Comparison of ENCODE assay signal across 25 mouse cellular contexts in the genomic region with DNA sequence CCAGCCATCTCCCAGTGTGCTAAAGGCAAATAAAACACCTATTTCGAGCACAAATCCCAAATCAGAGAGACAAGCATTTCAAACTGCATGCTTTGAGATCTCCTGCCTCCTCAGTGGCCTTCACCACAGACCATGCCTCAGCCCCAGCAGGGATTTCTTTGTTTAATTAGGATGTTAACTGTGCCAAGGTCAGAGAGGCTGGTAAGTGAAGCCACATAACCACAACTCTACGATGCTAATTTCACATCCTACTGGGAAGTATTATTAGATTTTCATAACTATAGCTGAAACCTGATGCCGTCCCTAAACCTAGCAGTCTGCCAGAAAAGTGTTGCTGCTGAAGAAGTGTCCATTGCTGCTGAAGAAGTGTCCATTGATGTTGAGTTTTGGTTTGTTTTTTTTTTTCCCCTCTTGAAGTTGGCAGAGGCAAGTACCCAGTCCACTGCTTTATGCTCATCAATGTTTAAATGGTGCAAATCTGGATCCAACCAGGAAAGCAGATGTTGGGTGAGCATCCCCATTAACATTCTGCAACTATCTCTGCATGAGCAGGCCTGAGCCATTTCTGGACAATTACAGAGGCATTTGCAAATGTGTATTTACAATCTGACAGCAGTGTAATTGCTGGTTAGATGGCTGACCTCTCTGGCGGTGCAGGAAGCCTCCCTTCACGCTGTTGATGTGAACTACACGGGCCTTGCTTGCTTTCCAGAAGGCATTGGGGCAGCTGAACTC. TPM values are rescaled to one million over a fixed set of nuclear protein-coding genes. Genes with fewer than 3 reads are reported as not detected.
A peak's percentile ranks its signal among the peaks of the same experiment; 100 is the strongest.
DNase-seq lines count a peak whose midpoint lies in the region; ATAC-seq and TF ChIP-seq lines count a peak whose summit lies in the region.
"Had no signal": no experiment of that assay in that cellular context is flagged by ENCODE, and none has a peak within 500 bp of the region (broad histone marks: within the 10 kb centered on the region; RNA-seq: fewer than 3 reads in every experiment).

No protein-coding gene starts in this region.

- 67% methylated on average over 6 of the region's 6 CpGs for WGBS in hindbrain, embryonic 16.5 days
- 68% methylated on average over 6 of the region's 6 CpGs for WGBS in hindbrain, embryonic 13.5 days

- no peak overlapping the region for H3K4me2 ChIP-seq in hindbrain, embryonic 16.5 days (ENCODE audit: low read length)
- H3K4me2 ChIP-seq in hindbrain, embryonic 13.5 days: no peak overlapping the region
- H3K4me2 ChIP-seq: heart, embryonic 13.5 days; kidney, embryonic 15.5 days; limb, embryonic 15.5 days; liver, embryonic 15.5 days; lung, embryonic 14.5 days; midbrain, embryonic 15.5 days had no signal

- no peak for ATAC-seq in hindbrain, embryonic 16.5 days
- no peak for ATAC-seq in hindbrain, embryonic 13.5 days (ENCODE audit: low FRiP score)
- ATAC-seq: forebrain, embryonic 16.5 days; inflammation-experienced regulatory T-cells, adult 6 months; midbrain, embryonic 15.5 days; Patski had no signal

- no peak overlapping the region for H3K4me3 ChIP-seq in hindbrain, embryonic 16.5 days (ENCODE audit: low read length)
- H3K4me3 ChIP-seq in hindbrain, embryonic 13.5 days: no peak overlapping the region
- H3K4me3 ChIP-seq: gastrocnemius, adult 2 months; heart, embryonic 13.5 days; kidney, embryonic 15.5 days; limb, embryonic 15.5 days; liver, embryonic 15.5 days; midbrain, embryonic 15.5 days had no signal

- no peaks in the 10 kb centered on the region for H3K4me1 ChIP-seq in hindbrain, embryonic 16.5 days (ENCODE audit: control insufficient read depth, insufficient read depth, low read depth, low read length)
- 0 out of 2 replicates have a peak, but pooled peaks cover 9% of the 10 kb centered on the region for H3K4me1 ChIP-seq in hindbrain, embryonic 13.5 days (replicated peaks)
- H3K4me1 ChIP-seq: heart, embryonic 13.5 days; kidney, embryonic 15.5 days; liver, embryonic 15.5 days; midbrain, embryonic 15.5 days had no signal

- no peak for TF ChIP-seq POLR2A in brain, embryonic 14.5 days (IDR thresholded peaks at IDR 0.05; ENCODE audit: borderline replicate concordance, extremely low read depth, insufficient read depth, insufficient read length, poor library complexity, severe bottlenecking)

- 0 out of 2 replicates have a peak overlapping the region, but pooled peaks have one; percentile 12 for H3K27ac ChIP-seq in hindbrain, embryonic 16.5 days (ENCODE audit: low read depth, low read length)
- H3K27ac ChIP-seq in hindbrain, embryonic 13.5 days: no peak overlapping the region
- H3K27ac ChIP-seq: gastrocnemius, adult 2 months; heart, embryonic 13.5 days; kidney, embryonic 15.5 days; limb, embryonic 15.5 days; liver, embryonic 15.5 days; midbrain, embryonic 15.5 days had no signal

- H3K36me3 ChIP-seq in hindbrain, embryonic 16.5 days (ENCODE audit: control insufficient read depth, insufficient read depth, low read length): no peaks in the 10 kb centered on the region
- no peaks in the 10 kb centered on the region for H3K36me3 ChIP-seq in hindbrain, embryonic 13.5 days
- H3K36me3 ChIP-seq: midbrain, embryonic 15.5 days had no signal

- TF ChIP-seq CTCF in brain, embryonic 14.5 days (IDR thresholded peaks at IDR 0.05; ENCODE audit: borderline replicate concordance, extremely low read depth, insufficient read depth, insufficient read length): no peak

- no peak overlapping the region for H3K9ac ChIP-seq in hindbrain, embryonic 16.5 days (ENCODE audit: low read depth, low read length)
- H3K9ac ChIP-seq in hindbrain, embryonic 13.5 days: no peak overlapping the region
- H3K9ac ChIP-seq: heart, embryonic 13.5 days; kidney, embryonic 15.5 days; limb, embryonic 15.5 days; liver, embryonic 15.5 days; lung, embryonic 14.5 days; midbrain, embryonic 15.5 days had no signal

- H3K27me3 ChIP-seq in hindbrain, embryonic 16.5 days (replicated peaks; ENCODE audit: control insufficient read depth, insufficient read depth, low read length): no peaks in the 10 kb centered on the region
- no peaks in the 10 kb centered on the region for H3K27me3 ChIP-seq in hindbrain, embryonic 13.5 days
- H3K27me3 ChIP-seq: CH12.LX; heart, embryonic 13.5 days; kidney, embryonic 15.5 days; limb, embryonic 15.5 days; liver, embryonic 15.5 days; midbrain, embryonic 15.5 days; Patski had no signal

- H3K9me3 ChIP-seq in hindbrain, embryonic 16.5 days (ENCODE audit: control insufficient read depth, low read length): no peaks in the 10 kb centered on the region
- H3K9me3 ChIP-seq in hindbrain, embryonic 13.5 days: no peaks in the 10 kb centered on the region
- H3K9me3 ChIP-seq: heart, embryonic 13.5 days; kidney, embryonic 15.5 days; limb, embryonic 15.5 days; liver, embryonic 15.5 days; midbrain, embryonic 15.5 days had no signal

- DNase-seq in retina, embryonic 14.5 days (ENCODE audit: low spot score): peak; percentile 17
- no peak for DNase-seq in retina, postnatal 1 day
- DNase-seq in brain, embryonic 14.5 days (ENCODE audit: low read depth): peak; percentile 53
- no peak for DNase-seq in right cerebral cortex, adult 2 months (ENCODE audit: low spot score in 2 of 2)
- DNase-seq: adrenal gland, postnatal 14 days; cerebellum, adult 8-10 months; cerebellum, postnatal 25 days; gastrocnemius, adult 2 months; gastrocnemius, postnatal 36 days; kidney, adult 18-20 months; kidney, postnatal 25 days; lung, embryonic 14.5 days; lung, postnatal 14 days had no signal

RNA-seq across cellular contexts. Expression of gene Nudt7, which starts 20.1 kb away (rescaled TPM):
- polyA plus RNA-seq in hindbrain, embryonic 16.5 days (2015; fragmentation: Nextera tagmentation; extraction: Ambion mirVana): 6.1 and 7.0 TPM in 2 replicates
- polyA plus RNA-seq in hindbrain, embryonic 13.5 days (2015; fragmentation: Nextera tagmentation; extraction: Ambion mirVana): 6.7 and 8.4 TPM in 2 replicates
- 3.5 and 3.7 TPM in 2 replicates for polyA plus RNA-seq in brain, embryonic 14.5 days (2012; rRNA removed)
- polyA plus RNA-seq: C2C12 had no signal

RNA-seq across cellular contexts. Expression of gene Vat1l, which starts 51.9 kb away (rescaled TPM):
- 76.2 and 79.7 TPM in 2 replicates for polyA plus RNA-seq in hindbrain, embryonic 16.5 days (2015; fragmentation: Nextera tagmentation; extraction: Ambion mirVana)
- polyA plus RNA-seq in hindbrain, embryonic 13.5 days (2015; fragmentation: Nextera tagmentation; extraction: Ambion mirVana): 31.4 and 38.1 TPM in 2 replicates
- polyA plus RNA-seq in brain, embryonic 14.5 days (2012; rRNA removed): 67.1 and 104 TPM in 2 replicates
- polyA plus RNA-seq: C2C12 had no signal

Comparison
In these comparisons a context has a peak if more than half of its experiments do, and no peak if none do; other contexts are left out.
1. DNase-seq: peak in retina, embryonic 14.5 days (single experiment) and brain, embryonic 14.5 days (single experiment); none in retina, postnatal 1 day (single experiment) and right cerebral cortex, adult 2 months (0 of 2).